Mouse (Mus musculus) intestine, embryonic 15.5 days (tissue): ENCODE measurements around the gene Gga1. TPM values are rescaled to one million over a fixed set of nuclear protein-coding genes. Genes with fewer than 3 reads are reported as not detected.

Experiments
- ATAC-seq: fragments of 200-750 bp; cut with Nextera tagmentation; 2 replicates; pipeline ENCODE4 v1.8.0; 2017; ENCODE audit warnings: moderate TSS enrichment, moderate library complexity
- H3K27ac ChIP-seq: fragments of 300-500 bp; sonication (generic); 2 replicates; pipeline ENCODE4 v1.5.1; 2015; ENCODE audit warnings: mild to moderate bottlenecking, inconsistent platforms
- H3K27me3 ChIP-seq: fragments of 300-500 bp; sonication (generic); replicated peaks from 2 replicates; pipeline ENCODE4 v1.6.1; 2015; ENCODE audit warnings: inconsistent platforms
- H3K36me3 ChIP-seq: fragments of 300-500 bp; sonication (generic); 2 replicates; pipeline ENCODE4 v1.6.1; 2015; ENCODE audit warnings: inconsistent platforms
- H3K4me1 ChIP-seq: fragments of 300-500 bp; sonication (generic); replicated peaks from 2 replicates; pipeline ENCODE4 v1.6.1; 2015; ENCODE audit warnings: inconsistent platforms
- H3K4me2 ChIP-seq: fragments of 300-500 bp; sonication (generic); replicated peaks from 2 replicates; pipeline ENCODE4 v1.6.1; 2015; ENCODE audit warnings: mild to moderate bottlenecking, inconsistent platforms
- H3K4me3 ChIP-seq: fragments of 300-500 bp; sonication (generic); replicated peaks from 2 replicates; pipeline ENCODE4 v1.5.1; 2015; ENCODE audit warnings: inconsistent platforms
- H3K9ac ChIP-seq: fragments of 300-500 bp; sonication (generic); 2 replicates; pipeline ENCODE4 v1.6.1; 2015; ENCODE audit warnings: inconsistent platforms
- H3K9me3 ChIP-seq: fragments of 300-500 bp; sonication (generic); 2 replicates; pipeline ENCODE4 v1.6.1; 2016; ENCODE audit warnings: inconsistent platforms
- WGBS: fragments of 180-500 bp; shearing (Covaris S2); methylation state at CpG from one replicate; pipeline ENCODE4 v1.1.7; 2015; 5-methylcytosine and 5-hydroxymethylcytosine counted together
- polyA plus RNA-seq: library from polyadenylated mRNA; unstranded; fragments of >200 nt; fragmentation: Nextera tagmentation; extraction: Ambion mirVana; gene quantifications from 2 replicates; pipeline ENCODE4 v1.2.1, GENCODE M21; 2015

The Gga1 gene
- polyA plus RNA-seq, 1 experiment from 2014 or later, result 47.6 TPM

DNA sequence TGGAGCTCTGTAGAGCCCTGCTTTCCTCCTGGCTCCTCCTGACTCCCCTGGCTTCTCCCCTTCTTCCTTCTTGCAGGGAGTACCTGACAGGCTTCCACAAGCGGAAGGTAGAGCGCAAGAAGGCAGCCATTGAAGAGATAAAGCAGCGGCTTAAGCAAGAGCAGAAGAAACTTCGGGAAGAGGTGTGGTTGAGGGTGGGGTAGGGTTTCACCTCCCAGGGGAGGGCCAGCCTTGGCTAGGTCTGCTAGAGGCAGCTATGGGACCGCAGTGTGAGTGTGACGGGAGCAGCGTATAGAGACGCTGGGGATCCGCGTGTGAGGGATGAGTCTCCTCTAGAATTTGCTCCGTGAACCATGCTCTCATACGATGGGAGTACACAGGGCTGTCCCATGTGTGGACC, 59.4 kb downstream of the Gga1 start:
- WGBS, result 88% methylated on average over 12 of the region's 12 CpGs
- Histone ChIP-seq H3K27me3 (no peaks in the 10 kb centered on the region), H3K36me3 (peaks cover 25% of the 10 kb centered on the region), H3K4me1 (peaks cover 10% of the 10 kb centered on the region), H3K27ac (no peak overlapping the region), H3K9me3 (no peaks in the 10 kb centered on the region), H3K9ac (0 out of 2 replicates have a peak overlapping the region, but pooled peaks have one; percentile 75), H3K4me3 (no peak overlapping the region), H3K4me2 (peak overlapping the region; percentile 61; the same call in 1 of the 2 replicates)
- no peak for ATAC-seq

- no peak overlapping the region for H3K27ac ChIP-seq
- H3K4me1 ChIP-seq, result peaks cover 7% of the 10 kb centered on the region
- ATAC-seq, result no peak
- H3K27me3 ChIP-seq, result no peaks in the 10 kb centered on the region
- no peak overlapping the region for H3K4me2 ChIP-seq
- H3K36me3 ChIP-seq, result peaks cover 28% of the 10 kb centered on the region
- H3K9ac ChIP-seq, result no peak overlapping the region
- H3K9me3 ChIP-seq, result no peaks in the 10 kb centered on the region
- WGBS, result 92% methylated on average over 10 of the region's 10 CpGs
- no peak overlapping the region for H3K4me3 ChIP-seq
Observed at GRCm38 (mm10) chr15:78937311-78937710, 60.3 kb downstream of the Gga1 start.

- Histone ChIP-seq H3K4me1 (peaks cover 13% of the 10 kb centered on the region), H3K9ac (no peak overlapping the region), H3K36me3 (peaks cover 28% of the 10 kb centered on the region), H3K27me3 (no peaks in the 10 kb centered on the region), H3K27ac (no peak overlapping the region), H3K9me3 (no peaks in the 10 kb centered on the region), H3K4me2 (no peak overlapping the region), H3K4me3 (no peak overlapping the region)
- WGBS, result 82% methylated on average over 2 of the region's 2 CpGs
- no peak for ATAC-seq
Observed at GRCm38 (mm10) chr15:78937963-78938362, 61.0 kb downstream of the Gga1 start.

DNA sequence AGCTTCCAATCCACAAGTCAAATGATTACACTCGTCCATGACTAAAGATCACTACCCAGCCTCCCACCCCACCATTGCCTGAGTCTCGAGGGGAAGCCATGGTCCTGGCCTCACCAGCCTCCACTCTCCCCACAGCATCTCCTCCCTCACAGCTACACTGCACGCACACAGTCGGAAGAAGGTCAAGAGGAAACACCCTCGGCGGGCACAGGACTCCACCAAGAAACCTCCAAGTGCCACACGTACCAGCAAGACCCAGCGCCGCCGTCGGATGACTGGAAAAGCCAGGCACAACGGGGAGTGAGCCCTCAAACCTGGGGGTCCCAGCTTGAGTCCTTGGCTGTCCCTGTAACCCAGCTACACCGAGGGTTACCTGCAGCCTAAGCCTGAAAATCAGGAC, 63.3 kb downstream of the Gga1 start:
- WGBS, result 94% methylated on average over 13 of the region's 13 CpGs
- H3K9me3 ChIP-seq, result no peaks in the 10 kb centered on the region
- no peak overlapping the region for H3K9ac ChIP-seq
- peaks cover 28% of the 10 kb centered on the region for H3K36me3 ChIP-seq
- no peak overlapping the region for H3K4me3 ChIP-seq
- H3K27me3 ChIP-seq, result no peaks in the 10 kb centered on the region
- no peak overlapping the region for H3K4me2 ChIP-seq
- peaks cover 15% of the 10 kb centered on the region for H3K4me1 ChIP-seq
- ATAC-seq, result no peak
- H3K27ac ChIP-seq, result no peak overlapping the region

GRCm38 (mm10) chr15:78942663-78943062, 65.7 kb downstream of the Gga1 start:
- 0 out of 2 replicates have a peak overlapping the region, but pooled peaks have one; percentile 44 for H3K27ac ChIP-seq
- ATAC-seq, result peak; percentile 67
- H3K4me1 ChIP-seq, result peaks cover 8% of the 10 kb centered on the region; the same call in 1 of the 2 replicates
- H3K36me3 ChIP-seq, result peaks cover 25% of the 10 kb centered on the region
- WGBS, result 2% methylated on average over 9 of the region's 9 CpGs
- no peaks in the 10 kb centered on the region for H3K9me3 ChIP-seq
- H3K9ac ChIP-seq, result peak overlapping the region; percentile 55
- H3K4me2 ChIP-seq, result peak overlapping the region; percentile 78
- H3K4me3 ChIP-seq, result peak overlapping the region; percentile 38
- H3K27me3 ChIP-seq, result no peaks in the 10 kb centered on the region

Other genes with a start within 250 kb of the Gga1 start
- gene Elfn2, start 158.4 kb upstream of the Gga1 start, polyA plus RNA-seq, result 0.08 and 0.29 TPM in 2 replicates
- 19.7 and 20.4 TPM in 2 replicates for gene Mfng, start 103.7 kb upstream of the Gga1 start, polyA plus RNA-seq
- gene Card10, start 74.1 kb upstream of the Gga1 start, polyA plus RNA-seq, result 6.9 and 7.3 TPM in 2 replicates
- 44.0 and 47.5 TPM in 2 replicates for gene Cdc42ep1, start 34.6 kb upstream of the Gga1 start, polyA plus RNA-seq
- gene Lgals2, start 21.7 kb upstream of the Gga1 start, polyA plus RNA-seq, result 1,110 and 1,149 TPM in 2 replicates
- gene Gm49510, start 22.5 kb downstream of the Gga1 start, polyA plus RNA-seq, result 0.23 and 0.42 TPM in 2 replicates
- gene Sh3bp1, start 22.6 kb downstream of the Gga1 start, polyA plus RNA-seq, result 21.6 and 26.8 TPM in 2 replicates
- gene Pdxp, start 36.7 kb downstream of the Gga1 start, polyA plus RNA-seq, result 11.0 TPM in 2 replicates
- 996 and 1,059 TPM in 2 replicates for gene Lgals1, start 49.5 kb downstream of the Gga1 start, polyA plus RNA-seq
- gene Nol12, start 57.7 kb downstream of the Gga1 start, polyA plus RNA-seq, result 41.4 and 42.3 TPM in 2 replicates
- gene Triobp, start 70.5 kb downstream of the Gga1 start, polyA plus RNA-seq, result 51.5 and 53.1 TPM in 2 replicates
- gene H1f0, start 151.3 kb downstream of the Gga1 start, polyA plus RNA-seq, result 441 and 523 TPM in 2 replicates
- gene Galr3, start 164.7 kb downstream of the Gga1 start, polyA plus RNA-seq, result 1.6 and 1.8 TPM in 2 replicates
- 53.5 and 56.2 TPM in 2 replicates for gene Ankrd54, start 185.7 kb downstream of the Gga1 start, polyA plus RNA-seq
- 229 and 241 TPM in 2 replicates for gene Eif3l, start 198.0 kb downstream of the Gga1 start, polyA plus RNA-seq
- 8.3 TPM in 2 replicates for gene Micall1, start 231.7 kb downstream of the Gga1 start, polyA plus RNA-seq